Mouse (Mus musculus) B cell, adult 2 months (primary cell): ENCODE data around the gene Srrd.

Experiments
- DNase-seq, 2 experiments: peaks; one replicate each; pipeline ENCODE4 v3.0.0; 2022

Srrd gene

DNA sequence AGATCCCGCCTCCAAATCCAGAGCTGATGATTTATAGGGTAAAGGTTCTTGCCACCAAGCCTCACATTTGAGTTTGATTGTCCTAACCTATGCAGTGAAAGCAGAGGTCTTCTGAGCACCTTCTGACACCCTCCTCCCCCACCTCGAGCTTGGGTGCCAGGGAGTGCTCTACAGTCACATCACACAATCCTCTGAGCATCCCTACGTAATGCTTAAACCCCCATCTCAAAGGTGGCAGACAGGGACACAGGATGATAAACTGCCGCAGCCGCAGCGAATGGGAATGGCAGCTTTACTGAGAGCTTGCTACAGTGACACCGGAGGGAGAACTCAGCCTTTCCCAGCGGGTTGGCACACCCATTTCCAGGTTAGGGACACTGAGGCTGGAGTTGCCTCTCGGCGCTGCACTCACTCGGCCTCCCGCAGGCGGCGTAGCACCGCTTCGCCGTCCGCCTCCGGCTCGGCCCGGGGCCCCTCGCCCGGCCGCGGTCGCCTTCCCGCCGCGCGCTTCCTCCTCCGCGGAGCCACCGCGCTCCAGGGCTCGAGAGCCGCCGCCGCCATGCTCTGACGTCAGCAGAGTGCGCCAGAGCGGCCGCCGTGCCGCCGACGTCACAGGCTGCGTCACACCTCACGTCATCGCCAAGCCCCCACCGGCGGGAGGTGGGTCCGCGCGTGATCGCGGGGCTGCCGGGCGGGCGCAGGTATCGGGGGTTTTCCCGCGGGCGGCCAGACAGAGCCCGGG, at the start of gene Srrd, which contains the start of gene Hps4:
Gene Srrd (minus strand): TSS at position 578 of the 742 bp plus-strand sequence.
Gene Hps4 (plus strand): TSS at position 621 of the 742 bp plus-strand sequence.
- peak; percentile 95 to 97 for DNase-seq

DNA sequence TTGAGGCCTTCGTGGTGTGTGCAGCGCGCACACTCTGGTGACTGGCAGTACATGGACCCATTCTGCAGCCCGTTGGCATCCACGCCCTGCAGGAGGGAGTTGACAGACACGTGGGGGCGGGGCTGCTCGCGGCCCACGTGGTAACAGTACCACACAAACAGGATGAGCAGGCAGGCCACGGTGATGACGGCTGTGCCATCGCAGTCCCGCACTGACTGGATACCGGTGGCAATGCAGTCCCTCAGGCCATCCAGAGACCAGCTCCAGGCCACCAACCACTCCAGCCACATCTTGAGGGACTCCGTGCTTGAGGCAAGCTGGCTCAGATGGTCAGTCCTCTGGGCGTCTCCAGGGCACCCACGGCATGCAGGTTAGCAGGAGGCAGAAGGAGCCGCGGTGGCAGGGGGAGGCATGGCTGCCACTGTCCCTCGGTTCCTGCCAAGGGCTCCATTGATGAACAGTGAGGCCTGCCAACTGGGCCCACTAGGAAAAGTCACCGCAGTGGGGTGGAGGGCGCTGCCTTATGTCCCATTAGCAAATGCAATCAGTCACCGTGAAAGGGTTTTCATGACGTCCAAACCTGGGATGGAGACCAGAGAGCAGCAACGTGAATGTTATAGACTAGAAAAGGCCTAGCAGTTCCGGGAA, 49.0 kb upstream of the Srrd start:
- DNase-seq, result no peak

DNA sequence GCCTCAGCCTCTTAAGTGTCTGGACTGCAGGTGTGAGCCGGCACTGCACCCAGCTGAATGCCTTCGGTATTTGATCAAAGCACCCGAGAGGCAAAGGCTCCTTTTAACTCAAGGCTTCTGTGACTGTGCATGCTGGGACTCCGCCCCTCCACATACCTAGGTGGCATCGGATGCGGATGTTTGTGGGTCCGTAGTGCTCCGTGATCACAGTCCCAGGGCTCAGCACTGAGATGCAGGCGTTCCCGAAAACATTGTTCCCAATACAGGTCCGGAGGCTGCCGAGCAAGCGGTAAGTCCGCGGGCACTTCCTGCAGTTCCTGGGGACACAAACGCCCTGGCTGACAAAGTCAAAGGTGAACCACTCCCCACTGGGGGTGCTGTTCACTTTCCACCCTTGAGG, 48.2 kb upstream of the Srrd start:
- no peak for DNase-seq

DNA sequence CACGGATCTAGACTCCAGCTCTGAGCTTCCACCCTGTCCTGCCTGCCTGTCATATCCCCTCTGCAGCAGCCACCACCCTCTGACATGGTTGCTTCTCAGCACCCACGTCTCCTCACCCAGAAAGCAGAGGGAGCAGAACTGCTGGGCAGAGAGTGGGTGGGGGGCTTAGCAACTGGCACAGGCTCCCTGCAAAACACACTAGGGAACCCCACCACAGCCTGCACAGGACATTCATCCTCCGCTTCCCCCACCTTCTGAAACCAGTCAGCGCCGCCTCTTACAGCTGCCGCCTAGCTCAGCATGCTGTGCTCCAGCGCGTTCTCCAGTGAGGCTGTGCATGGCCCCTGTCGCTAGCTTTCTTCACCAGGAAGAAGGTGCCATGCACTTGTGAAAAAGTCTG, 46.5 kb upstream of the Srrd start:
- DNase-seq, result no peak

DNA sequence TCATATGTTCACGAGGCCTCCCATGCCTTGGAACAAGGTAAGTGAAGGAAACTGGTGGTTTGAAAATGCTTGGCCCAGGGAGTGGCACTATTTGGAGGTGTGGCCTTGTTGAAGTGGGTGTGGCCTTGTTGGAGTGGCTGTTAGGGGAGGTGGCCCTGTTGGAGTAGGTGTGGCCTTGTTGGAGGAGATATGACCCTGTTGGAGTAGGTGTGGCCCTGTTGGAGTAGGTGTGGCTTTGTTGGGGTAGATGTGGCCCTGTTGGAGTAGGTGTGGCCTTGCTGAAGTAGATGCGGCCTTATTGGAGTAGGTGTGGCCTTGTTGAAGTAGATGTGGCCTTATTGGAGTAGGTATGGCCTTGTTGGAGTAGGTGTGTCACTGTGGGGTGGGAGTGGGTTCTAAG, 43.1 kb upstream of the Srrd start:
- peak in 1 of 2 experiments; percentile 24 for DNase-seq

DNA sequence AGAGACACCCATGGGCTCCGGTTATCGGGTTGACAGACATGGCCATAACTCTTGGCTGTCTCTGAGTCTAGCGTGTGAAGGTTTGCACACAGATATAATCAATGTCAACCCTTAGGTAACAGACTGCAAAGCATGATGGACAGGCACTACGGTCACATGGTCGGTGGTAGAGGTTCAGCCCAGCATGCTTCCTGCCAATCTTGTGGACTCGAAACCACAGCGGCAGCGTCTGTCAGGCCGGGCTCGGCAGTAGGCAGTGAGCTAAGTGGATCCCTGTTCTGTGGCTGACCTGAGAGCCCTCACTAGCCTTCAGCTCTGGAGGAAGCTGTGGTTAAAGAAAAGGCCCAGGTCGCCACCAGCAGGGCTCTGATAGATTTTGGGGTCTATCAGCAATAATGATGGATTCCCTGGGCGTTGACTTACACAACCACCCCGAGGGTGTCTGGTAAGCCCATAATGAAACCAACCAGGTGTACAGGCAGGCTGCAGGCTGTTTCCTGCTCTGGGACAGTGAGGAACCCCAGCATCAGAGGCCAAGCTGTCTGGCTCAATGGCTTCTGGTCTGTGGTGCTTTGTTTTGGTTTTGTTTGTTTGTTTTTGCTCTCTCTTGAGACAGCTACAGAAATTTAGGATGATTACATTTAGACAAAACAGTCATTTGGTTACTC, 42.1 kb upstream of the Srrd start:
- peak; percentile 36 to 39 for DNase-seq

DNA sequence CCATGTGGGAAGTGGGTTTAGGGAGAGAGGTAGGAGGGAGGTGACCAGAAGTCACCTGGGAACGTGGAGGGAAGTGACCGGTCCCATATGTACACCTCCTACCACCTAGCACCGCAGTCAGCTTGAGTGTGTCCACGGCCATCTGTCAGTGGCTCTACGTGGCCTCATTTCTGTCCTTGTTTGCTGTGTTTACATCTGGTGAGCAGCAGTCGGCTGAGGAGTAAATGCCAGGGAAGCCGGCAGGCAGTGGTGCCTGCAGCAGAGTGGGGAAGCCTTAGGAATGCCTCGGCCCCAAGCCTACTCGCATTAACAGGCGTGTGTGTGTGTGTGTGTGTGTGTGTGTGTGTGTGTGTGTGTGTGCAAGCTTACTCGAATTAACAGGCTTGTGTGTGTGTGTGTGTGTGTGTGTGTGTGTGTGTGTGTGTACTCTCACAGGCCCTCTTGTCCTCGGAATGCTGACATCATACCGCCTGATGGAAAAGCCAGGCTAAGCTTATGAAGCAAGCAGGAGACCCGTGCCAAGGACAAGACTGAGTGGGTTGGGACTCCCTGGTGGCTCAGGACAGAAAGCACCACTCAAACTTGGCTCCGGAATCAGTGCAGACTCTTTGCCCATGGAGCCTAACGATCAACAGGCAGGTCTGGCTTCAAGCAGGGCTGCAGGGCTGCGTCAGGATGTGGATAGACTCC, 39.9 kb upstream of the Srrd start:
- no peak for DNase-seq

DNA sequence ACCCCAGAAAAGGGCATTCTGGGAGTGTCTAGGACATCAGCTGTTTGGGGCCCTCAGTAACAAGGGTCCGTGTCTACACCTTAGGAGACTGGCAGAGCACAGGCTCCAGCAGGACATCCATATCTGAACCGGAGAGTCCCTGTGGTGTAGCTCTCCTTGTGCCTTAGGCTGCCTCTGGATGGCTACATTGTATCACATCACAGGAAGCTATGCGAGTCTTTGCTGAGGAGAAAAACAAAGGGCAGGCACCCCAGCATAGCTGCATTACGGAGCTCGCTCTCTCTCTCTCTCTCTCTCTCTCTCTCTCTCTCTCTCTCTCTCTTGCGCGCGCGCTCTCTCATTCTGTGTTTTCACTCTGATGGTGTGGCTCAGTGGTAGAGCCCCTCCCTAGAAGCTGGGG, 39.2 kb upstream of the Srrd start:
- DNase-seq, result no peak

DNA sequence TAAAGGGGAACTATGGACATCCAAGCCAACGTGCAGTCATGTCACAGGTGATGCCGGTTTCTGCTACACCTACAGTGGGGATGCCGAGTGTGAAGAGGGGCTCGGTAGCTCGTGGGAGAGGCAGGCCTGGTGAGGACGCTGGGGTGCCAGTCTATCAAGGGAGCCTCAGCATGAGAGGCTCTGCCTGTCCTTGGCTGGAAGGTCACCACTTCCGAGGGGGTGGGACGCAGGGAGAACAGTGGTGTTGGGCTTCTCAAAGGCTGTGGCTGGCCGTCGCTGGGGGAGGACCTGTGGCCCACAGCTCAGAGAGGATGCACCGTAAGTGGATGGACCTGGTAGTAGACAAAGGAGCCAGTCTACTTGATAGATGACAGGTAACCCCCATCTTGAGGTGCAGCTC, 38.3 kb upstream of the Srrd start:
- no peak for DNase-seq

DNA sequence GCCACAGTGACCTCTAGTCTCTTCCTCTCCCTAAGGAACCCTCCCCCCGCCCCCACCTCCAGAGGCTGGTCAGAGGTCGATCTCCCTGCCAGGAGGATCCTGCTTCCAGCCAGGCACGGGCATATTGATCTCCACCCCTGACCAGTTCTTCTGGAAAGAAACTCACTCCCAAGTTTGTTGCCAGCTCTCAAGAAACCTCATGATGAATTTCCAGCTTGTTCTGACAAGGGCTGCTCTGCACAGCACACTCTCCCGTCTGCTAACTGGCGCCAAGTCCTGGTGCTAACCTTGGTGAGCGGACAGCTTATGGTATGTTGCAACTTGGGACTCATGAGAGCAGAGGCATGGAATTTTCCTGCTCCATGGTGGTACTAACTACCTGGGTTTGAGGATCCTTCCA, 35.9 kb upstream of the Srrd start:
- no peak for DNase-seq

DNA sequence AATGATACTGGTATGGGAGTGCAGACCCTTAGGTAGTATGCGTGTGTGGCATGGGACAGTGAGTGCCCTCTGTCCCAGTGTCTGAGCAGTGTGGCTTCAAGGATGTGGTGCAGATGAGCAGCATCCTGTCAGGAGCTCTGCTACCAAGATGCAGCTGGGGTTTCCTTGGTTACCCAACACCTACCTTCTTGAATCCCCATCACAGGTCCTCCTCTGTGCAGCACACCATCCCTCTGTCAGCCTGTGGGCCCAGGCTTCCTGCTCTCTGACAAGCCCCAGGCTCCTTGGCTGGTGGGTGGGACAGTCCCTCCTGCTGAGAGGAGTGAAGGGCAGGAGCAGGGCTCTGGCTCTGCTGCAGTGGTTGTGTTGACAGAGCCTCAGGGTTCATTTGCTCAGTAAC, 34.5 kb upstream of the Srrd start:
- no peak for DNase-seq

DNA sequence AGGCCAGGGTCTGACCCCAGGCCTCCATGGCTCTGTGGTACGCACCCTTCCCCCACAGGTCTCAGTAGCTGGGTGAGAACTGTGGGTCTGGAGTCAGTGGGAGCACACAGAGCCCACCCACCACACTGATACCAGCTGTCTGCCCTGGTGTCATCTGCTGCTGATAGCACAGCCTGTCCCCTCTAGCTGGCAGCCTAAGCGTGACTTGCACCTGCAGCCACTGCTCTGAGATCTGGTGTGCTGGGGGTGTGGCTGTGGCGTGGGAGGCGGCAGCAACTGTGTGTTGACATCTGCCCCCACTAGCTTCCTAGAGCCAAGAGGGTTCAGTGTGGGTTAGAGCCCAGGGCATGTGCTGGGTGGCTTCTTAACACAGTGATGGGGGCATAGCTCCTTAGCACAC, 33.3 kb upstream of the Srrd start:
- DNase-seq, result no peak

DNA sequence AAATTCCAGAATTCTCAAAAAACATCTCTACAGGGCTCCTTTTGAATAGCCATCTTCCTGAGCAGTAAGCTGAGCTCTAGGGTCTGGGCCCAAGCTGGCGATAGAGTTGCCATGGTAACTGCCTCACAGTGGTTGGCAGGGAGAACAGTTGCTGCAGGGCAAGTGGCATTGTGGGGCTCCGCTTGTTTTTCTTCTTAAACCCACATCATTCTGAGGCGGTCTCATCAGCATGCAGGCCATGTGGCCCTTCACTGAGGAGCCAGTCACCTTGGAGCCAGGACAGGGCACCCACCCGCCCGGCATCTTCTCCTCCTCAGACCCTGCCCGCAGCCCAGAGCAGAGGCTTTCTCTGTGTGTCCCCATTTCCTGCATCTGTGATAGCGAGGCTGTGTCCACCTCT, 29.1 kb upstream of the Srrd start:
- DNase-seq, result no peak

DNA sequence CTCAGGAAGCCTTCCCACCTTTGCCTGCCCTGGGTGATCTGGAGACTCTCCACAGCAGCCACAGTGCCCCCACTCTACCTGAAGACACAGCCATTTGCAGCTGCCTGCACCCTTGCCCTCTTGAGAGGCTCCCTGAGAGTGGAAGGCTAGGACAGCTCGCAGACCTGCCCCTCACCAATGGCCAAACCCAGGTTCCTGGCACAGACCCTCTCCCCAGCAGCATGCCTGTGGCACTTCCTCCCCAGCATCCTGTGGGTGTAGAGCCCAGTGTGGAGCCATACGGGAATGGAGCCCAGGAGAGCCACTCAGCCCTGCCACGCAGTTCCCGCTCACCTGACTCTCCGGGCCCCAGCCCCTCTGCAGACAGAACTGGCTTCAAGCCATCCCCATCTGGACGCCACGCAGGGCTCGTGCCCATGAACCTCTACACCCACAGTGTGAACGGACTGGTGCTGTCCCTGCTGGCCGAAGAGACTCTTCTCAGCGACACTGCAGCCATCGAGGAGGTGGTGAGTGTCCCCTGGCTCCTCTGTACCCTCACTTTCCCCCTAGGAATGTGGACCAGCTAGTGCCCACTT, 27.5 kb upstream of the Srrd start:
- DNase-seq, result no peak

DNA sequence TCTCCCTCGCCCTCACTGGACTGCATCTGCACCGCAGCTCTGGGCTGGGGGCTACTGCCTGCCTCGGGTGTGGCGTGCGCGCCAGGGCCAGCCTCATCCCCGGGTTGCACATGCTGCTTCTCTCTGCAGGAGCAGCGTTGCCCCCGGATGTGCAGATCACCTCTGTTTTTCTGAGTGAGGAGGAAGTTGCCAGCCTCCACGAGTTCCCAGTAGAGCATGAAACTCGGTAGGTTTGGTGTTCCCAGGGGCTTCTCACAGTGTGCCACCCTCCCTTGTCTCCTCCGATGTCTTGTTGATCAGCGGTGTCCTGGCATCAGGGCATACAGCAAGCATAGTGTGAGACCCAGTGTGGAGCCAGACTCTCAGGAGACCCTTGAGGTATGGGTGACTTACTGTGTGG, 26.5 kb upstream of the Srrd start:
- peak; percentile 26 to 30 for DNase-seq

DNA sequence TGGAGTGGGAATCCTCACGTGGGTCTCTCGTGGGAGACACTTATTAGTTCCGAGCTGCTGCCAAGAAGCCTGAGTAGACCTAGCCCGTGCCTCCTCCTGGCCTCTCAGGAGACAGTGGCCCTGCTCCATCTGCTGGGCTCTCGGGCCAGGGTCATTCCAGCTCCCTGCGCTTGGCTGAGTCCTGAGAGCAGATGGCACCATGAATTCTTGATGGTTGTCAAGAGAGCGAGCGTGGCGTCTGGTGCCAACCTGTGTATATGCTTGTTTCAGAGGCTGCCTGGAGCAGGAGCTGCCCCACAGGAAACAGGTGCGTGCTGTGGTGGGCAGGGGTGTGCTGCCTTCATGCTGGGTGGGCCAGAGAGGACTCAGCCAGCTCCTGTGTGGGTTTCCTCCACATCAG, 25.8 kb upstream of the Srrd start:
- DNase-seq, result no peak

DNA sequence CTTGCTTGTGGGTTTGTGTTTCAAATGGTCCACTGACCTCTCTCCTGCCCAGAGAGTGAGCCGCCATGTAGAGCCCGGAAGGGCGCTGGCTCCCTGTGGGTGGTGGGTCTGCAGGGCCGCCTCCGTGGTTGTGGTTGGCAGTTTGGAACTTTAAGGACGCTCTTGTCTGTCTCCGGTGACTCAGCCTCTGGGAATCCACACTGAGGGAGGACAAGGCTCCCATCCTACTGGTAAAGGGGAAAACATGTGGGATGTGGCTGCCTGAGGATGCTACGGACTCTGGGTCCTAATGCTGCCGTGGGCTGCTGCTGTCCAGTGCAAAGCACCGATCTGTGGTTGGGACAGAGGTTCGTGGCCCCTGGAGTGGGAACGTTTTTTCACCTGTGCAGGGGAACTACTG, 25.1 kb upstream of the Srrd start:
- DNase-seq, result no peak

DNA sequence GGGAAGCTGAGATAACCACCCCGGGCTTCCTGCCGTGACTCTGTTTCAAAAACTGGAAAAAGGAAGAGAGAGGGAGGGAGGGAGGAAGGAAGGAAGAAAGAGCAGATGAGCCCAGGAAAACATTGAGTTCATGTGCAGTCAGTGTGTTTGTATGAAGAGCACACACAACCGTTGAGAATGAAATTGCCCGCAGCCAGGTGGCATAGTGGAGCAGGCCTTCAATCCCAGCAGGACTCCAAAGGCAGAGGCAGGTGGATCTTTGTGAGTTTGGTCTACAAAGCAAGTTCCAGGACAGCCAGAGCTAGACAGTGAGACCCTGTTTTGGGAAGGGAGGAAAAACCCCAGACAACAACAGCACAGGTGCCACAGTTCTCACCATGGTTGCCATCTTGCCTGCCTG, 24.5 kb upstream of the Srrd start:
- no peak for DNase-seq

DNA sequence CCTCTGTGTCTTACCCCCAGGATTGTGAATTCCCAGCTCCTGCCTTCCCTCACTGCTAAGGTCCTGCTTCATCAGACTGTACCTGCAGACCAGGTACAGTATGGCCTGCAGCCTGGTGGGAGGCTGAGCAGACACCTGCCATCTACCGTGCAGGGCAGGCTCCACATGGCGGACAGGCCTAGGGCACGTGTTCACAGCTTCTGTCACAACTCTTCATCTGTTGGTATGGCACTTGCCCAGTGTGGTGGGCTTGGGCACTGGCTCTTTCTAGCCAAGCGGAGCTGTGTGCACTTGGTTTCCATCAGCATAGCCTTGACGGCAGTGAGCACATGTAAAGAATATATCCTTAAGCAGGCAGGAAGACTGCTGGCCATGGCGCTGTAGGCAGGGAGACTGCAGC, 24.0 kb upstream of the Srrd start:
- DNase-seq, result no peak

DNA sequence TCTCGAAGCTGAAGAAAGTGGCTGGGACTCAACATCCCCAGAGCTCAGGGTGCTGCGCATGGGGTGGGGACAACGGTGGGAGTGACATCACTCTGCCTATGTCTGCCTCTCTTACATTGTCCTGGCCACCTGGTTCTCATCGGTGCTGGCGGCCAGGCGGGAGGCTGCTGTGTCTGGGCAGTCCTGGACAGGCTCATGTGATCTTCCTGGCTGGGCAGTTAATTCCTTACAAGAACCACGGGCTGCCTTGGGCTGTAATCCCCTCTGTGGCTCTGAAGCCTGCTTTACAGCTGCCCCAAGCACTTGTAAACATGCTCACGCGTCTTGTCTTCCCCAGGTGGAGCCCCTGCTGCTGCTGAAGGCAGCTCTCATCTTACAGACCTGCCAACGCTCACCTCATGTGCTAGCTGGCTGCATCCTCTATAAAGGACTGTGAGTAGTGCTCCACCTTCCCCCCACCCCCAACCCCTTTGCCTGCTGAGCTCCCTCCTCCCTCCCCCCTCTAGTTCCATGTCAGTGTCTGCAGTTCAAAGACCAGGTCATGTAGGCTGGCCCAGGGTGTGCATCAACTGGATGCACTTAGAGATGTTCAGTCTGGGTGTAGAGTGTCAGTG, 21.5 kb upstream of the Srrd start:
- DNase-seq, result no peak

DNA sequence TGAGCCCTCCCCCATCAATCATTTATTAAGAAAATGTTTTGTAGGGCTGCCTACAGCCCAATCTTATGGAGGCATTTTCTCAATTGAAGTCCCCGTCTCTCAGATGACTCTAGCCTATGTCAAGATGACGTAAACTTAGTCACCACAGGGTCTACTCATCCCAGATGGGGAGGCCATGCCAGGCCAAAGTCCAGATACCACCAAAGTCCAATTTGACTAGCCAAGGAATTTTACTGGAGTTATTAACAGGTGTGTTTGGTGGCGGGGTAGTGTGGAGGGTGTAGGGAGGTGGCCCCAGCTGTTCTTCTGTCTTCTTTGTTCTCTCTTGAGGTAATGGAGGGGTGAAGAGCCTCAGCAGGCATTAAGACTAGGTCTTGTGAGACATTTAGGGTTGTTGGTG, 17.2 kb upstream of the Srrd start:
- DNase-seq, result no peak

DNA sequence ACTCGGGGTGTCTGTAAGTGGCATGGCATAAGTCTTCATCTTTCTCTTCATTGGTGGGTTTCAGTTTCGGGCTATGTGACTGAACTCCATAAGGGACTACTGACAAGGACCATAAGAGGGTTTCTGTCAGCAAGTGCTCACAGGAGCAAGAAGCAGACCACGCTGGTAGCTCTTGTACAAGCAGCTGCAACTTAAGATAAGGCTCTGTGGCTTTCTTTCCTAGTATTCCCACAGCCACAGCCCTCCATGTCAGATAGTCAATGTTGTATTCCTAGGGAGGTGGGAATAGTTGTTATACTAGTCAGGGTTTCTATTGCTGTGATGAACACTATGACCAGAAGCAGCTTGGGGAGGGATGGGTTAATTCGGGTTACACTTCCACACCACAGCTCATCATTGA, 16.7 kb upstream of the Srrd start:
- no peak for DNase-seq

DNA sequence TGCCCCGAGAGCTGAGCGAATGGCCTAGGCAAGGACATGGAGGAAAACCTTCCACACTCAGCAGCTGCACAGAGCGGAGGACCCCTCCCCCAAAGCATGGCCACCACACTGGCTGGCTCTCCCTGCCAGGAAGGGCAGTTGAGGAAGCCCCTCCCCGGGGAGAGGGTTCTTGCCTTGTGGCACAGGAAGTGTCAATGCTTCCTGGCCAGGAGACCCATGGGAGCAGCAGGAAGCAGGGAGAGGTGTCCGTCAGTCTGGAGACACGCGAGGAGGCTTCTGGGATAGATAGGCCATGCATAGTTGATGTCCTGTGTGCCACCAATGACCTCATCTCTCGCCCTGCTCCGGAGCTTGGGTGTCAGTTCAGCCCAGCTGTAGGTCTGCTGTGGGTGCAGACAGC, 13.5 kb upstream of the Srrd start:
- DNase-seq, result no peak
